Mouse (Mus musculus): ENCODE results near the gene Foxd3.

Gene Foxd3

GRCm38 (mm10) chr4:99657430-99657820 is 1.3 kb downstream of the Foxd3 start:
- no peak for DNase-seq (ENCODE audit: low read depth, low spot score)

DNA sequence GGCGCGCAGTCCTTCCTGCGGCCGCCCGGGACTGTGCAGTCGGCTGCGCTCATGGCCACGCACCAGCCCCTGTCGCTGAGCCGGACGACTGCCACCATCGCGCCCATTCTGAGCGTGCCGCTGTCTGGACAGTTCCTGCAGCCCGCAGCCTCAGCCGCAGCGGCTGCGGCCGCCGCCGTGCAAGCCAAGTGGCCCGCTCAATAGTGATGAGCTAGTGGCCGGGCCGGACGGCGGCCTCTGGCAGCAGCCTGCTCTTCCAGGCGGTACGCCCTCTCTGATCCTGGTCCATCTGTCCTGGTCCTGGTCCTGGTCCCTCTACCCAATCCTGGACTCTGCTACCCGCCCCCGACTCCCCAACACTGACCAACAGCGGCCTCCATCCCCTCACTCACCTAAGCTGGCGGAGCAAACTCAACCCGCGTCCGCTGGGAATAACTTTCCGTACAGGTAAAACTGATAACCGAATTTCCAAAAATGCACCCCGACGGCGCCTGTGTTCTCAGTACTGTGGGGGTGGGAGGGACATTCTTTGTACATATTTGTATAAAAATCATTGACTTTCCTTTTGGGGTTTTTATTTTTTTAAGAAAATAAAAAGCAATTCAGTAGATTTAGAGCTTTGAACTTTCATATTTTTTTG is 1.9 kb downstream of the Foxd3 start:
- no peak for DNase-seq (ENCODE audit: low read depth, low spot score)

GRCm38 (mm10) chr4:99658881-99659280 is 2.8 kb downstream of the Foxd3 start:
- DNase-seq (ENCODE audit: low read depth, low spot score) = no peak

- no peak for DNase-seq (ENCODE audit: low read depth, low spot score)
These were observed 3.4 kb downstream of the Foxd3 start for GRCm38 (mm10) chr4:99659361-99660072.

DNA sequence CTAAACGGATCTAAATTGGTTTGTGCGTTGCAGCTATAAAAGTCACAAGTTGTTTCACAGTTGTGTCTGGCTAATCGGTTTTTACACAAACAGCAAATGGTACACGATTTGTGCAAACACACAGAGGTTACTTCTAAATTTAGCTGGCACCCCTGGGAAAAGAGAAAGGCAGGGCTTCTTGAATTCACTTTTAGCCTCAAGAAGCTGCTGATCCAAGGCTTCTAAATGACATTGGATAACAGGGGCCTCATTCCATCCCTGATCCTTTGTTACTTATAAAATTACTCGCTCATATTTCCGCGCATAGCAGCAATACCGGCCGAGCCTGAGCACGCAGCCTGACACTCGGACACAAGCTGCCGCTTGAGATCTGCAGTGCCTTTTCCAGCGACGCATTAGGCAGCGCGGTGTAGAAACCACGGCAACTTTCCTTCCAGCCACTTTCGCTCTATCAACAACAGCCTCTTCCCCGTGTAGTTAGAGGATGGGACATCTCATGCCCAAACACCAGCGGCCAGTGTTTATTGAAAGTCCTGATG is 4.0 kb downstream of the Foxd3 start:
- no peak for DNase-seq (ENCODE audit: low read depth, low spot score)

GRCm38 (mm10) chr4:99660981-99661380 is 4.9 kb downstream of the Foxd3 start:
- DNase-seq (ENCODE audit: low read depth, low spot score) = no peak

DNA sequence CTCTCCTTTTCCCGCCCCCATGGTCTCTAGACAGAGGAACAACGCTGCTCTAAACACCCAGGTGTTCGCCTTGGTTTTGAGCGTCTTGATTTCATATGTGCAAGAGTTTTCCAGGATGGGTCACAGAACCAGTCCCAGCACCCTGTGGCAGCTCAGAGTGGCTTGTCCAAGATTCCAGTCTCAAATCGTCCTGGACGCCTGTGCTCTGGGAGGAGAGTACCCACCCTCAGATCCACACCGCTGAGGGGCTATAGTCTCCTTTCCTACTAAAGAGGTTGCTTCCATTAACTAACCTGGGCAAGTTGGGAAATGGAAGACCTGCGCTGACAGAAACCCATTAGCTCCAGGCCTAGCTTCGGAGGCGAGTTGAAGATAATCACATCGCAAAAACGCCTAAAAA is 5.9 kb downstream of the Foxd3 start:
- no peak for DNase-seq (ENCODE audit: low read depth, low spot score)

- DNase-seq (ENCODE audit: low read depth, low spot score) = no peak
These were observed 6.3 kb downstream of the Foxd3 start for GRCm38 (mm10) chr4:99662431-99662830.

- DNase-seq (ENCODE audit: low read depth, low spot score) = no peak
These were observed 6.9 kb downstream of the Foxd3 start for GRCm38 (mm10) chr4:99662841-99663567.

DNA sequence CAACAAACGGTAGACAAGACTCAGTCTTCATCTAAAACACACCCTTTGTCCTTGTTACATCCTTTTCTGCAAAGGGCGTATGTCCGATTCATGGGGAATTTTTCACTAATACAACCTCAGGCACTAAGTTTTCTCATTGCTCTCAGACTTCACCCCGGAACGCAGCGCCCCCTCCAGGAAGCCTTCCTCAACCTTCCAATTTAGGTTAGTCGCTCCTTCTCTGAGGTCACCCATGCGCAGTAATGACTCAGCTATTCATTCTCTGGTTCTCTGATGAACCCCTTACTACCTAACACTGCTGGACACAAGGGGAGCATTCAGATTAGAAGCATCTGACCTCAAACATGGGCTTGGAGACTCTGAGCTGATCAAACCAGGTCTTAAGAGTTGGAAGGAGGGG is 7.6 kb downstream of the Foxd3 start:
- DNase-seq (ENCODE audit: low read depth, low spot score) = no peak

DNA sequence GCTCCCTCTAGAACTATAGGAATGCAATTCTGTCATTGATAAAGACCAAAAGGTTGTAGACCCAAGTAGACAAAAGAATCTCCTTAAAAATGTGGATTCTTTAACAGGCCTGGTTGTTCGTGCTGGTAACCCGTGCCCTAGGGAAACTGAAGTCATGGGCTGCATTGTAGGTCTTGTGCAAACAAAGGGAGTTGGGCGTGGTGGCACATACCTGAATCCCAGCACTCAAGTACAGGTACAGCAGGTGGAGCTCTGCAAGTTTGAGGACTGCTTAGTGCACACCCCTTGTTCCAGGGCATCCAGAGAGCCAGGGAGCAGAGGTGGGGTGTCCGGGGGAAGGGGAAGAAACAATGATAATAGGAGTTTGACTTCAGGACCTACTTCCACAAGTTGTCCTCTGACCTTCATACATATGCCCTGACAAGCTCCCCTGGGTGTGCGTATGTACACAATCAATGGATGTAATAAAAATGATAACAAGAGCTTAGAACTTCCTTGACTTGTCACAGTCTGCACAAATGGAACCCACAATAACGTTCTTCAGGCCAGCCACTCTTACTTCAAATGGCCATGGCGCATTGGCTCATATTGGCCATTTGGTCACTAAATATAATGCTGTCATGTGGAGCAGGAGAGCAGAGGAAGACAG is 14.2 kb downstream of the Foxd3 start:
- no peak for DNase-seq (ENCODE audit: low read depth, low spot score)

DNA sequence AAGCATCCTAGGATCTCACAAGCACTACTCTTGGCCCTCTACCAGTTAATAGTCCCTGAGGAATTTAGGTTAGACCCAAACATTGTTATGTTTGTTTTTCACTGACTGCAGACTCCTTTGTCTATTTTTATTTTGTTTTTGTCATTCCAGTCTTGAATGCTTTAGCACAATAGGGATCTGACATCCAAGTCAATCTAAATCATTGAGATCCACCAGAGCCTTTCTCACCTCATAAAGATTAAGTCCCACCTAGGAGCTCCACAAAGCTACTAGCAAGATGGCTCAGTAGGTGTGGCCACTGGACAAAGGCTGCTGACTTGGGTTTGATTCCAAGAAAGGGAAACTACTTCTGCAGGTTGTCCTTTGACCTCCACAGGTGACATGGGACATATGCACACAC is 19.1 kb downstream of the Foxd3 start:
- DNase-seq (ENCODE audit: low read depth, low spot score) = no peak

DNA sequence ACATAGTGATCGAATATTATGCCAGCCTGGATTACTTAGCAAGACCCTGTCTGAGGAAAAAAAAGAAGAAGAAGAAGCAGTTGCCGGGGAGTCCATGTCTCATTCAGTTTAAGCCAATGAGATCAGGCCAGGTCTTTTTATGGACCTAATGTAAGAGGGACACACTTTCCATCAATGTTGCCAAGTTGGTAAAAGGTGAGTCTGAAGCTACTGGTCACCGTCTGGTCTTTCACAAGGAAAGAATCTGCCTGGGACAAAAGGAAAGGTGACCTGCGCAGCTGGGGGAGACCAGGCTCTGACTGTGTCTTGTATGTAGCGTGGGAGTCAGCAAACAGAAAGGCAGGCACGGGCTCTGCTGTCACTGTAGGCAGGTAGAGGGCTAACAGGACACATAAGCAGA is 27.8 kb downstream of the Foxd3 start:
- no peak for DNase-seq (ENCODE audit: low read depth, low spot score)

DNA sequence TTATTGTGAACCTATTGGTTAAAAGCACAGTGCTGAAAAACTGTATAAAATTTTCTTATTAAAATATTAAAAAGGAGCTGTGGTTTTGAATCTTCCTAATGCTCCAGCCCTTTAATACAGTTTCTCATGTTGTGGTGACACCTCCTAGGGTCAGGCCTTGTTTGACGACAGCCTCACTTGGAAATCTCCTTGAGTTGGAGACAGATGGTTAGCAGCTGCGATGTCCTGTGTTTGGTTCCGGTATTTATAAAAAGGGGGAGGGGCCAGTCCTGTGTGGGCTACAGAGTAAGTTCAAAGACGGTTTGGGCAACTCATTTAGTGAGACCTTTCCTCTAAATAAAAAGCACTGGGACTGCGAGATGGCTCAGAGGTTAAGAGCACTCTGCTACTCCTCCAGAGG is 30.2 kb downstream of the Foxd3 start:
- no peak for DNase-seq (ENCODE audit: low read depth, low spot score)
